Mouse (Mus musculus) layer of hippocampus, adult 11-12 months (tissue): ENCODE measurements around the gene Trpm4.
A peak's percentile ranks its signal among the peaks of the same experiment; 100 is the strongest.

ENCODE experiments used
- DNase-seq: peaks from one replicate; pipeline ENCODE4 v3.0.0; 2022; ENCODE audit warnings: low spot score

Gene Trpm4

GRCm38 (mm10) chr7:45312686-45313453 is 20.7 kb downstream of the Trpm4 start:
- no peak for DNase-seq

- DNase-seq: no peak
Measured at GRCm38 (mm10) chr7:45312023-45312422, 21.6 kb downstream of the Trpm4 start.

- peak; percentile 63 for DNase-seq
Measured at GRCm38 (mm10) chr7:45309455-45309854, 24.1 kb downstream of the Trpm4 start.

- DNase-seq: no peak
Measured at GRCm38 (mm10) chr7:45308551-45309240, 24.9 kb downstream of the Trpm4 start.

- peak; percentile 84 for DNase-seq
Measured at GRCm38 (mm10) chr7:45305275-45305674, 28.3 kb downstream of the Trpm4 start.

GRCm38 (mm10) chr7:45304869-45305268 is 28.7 kb downstream of the Trpm4 start:
- no peak for DNase-seq

GRCm38 (mm10) chr7:45302626-45303025 is 31.0 kb downstream of the Trpm4 start:
- DNase-seq: peak; percentile 39

GRCm38 (mm10) chr7:45300270-45300669 is 33.3 kb downstream of the Trpm4 start:
- DNase-seq: peak; percentile 74

GRCm38 (mm10) chr7:45299752-45300151 is 33.8 kb downstream of the Trpm4 start:
- DNase-seq: peak; percentile 79

- no peak for DNase-seq
Measured at GRCm38 (mm10) chr7:45297563-45297962, 36.0 kb downstream of the Trpm4 start.

- DNase-seq: no peak
Measured at GRCm38 (mm10) chr7:45296626-45297025, 37.0 kb downstream of the Trpm4 start.

- no peak for DNase-seq
Measured at GRCm38 (mm10) chr7:45286486-45286885, 47.1 kb downstream of the Trpm4 start.

GRCm38 (mm10) chr7:45277136-45277760 is 56.3 kb downstream of the Trpm4 start, which contains the start of gene Slc6a21:
Slc6a21 (plus strand) TSS chr7:45277513.
- DNase-seq: peak; percentile 80

GRCm38 (mm10) chr7:45273672-45274071 is 59.9 kb downstream of the Trpm4 start:
- no peak for DNase-seq

- DNase-seq: no peak
Measured at GRCm38 (mm10) chr7:45272786-45273412, 60.7 kb downstream of the Trpm4 start.

- DNase-seq: no peak
Measured at GRCm38 (mm10) chr7:45265518-45265917, 68.1 kb downstream of the Trpm4 start.

- DNase-seq: no peak
Measured at GRCm38 (mm10) chr7:45264348-45264747, 69.2 kb downstream of the Trpm4 start.

GRCm38 (mm10) chr7:45263006-45263607 is 70.5 kb downstream of the Trpm4 start:
- no peak for DNase-seq

- DNase-seq: no peak
Measured at GRCm38 (mm10) chr7:45262266-45262665, 71.3 kb downstream of the Trpm4 start.

GRCm38 (mm10) chr7:45259281-45259680 is 74.3 kb downstream of the Trpm4 start:
- no peak for DNase-seq

GRCm38 (mm10) chr7:45257063-45257840 is 76.3 kb downstream of the Trpm4 start:
- DNase-seq: no peak
